Mouse (Mus musculus) small intestine, adult 2 months (tissue): ENCODE measurements around the gene Abcc8. TPM values are rescaled to one million over a fixed set of nuclear protein-coding genes. Genes with fewer than 3 reads are reported as not detected.

Experiments
- H3K27ac ChIP-seq: fragments of 200-500 bp; 2 replicates; pipeline ENCODE4 v1.5.1; 2012; ENCODE audit warnings: low read depth, low read length, control low read depth, inconsistent platforms; ENCODE audit not compliant: insufficient read depth
- H3K27me3 ChIP-seq: fragments of 200-500 bp; 2 replicates; pipeline ENCODE4 v1.6.1; 2012; ENCODE audit warnings: mild to moderate bottlenecking, moderate library complexity, low read length, inconsistent platforms; ENCODE audit not compliant: control insufficient read depth, insufficient read depth
- H3K36me3 ChIP-seq: fragments of 200-500 bp; 2 replicates; pipeline ENCODE4 v1.6.1; 2012; ENCODE audit warnings: mild to moderate bottlenecking, low read length, control low read depth, inconsistent platforms; ENCODE audit not compliant: control insufficient read depth, insufficient read depth
- H3K4me1 ChIP-seq: fragments of 200-500 bp; 2 replicates; pipeline ENCODE4 v1.6.1; 2012; ENCODE audit warnings: low read length, inconsistent platforms, mixed read lengths; ENCODE audit not compliant: control insufficient read depth, insufficient read depth, insufficient read length
- H3K4me3 ChIP-seq: fragments of 200-500 bp; 2 replicates; pipeline ENCODE4 v1.5.1; 2012; ENCODE audit warnings: low read depth, mild to moderate bottlenecking, control low read depth, inconsistent platforms, low read length, moderate library complexity
- CTCF ChIP-seq: fragments of 200-500 bp; IDR thresholded peaks from 2 replicates; pipeline ENCODE4 v1.5.1; 2012; ENCODE audit warnings: low read depth, mild to moderate bottlenecking, control low read depth, inconsistent platforms, low read length, moderate library complexity, mixed read lengths; ENCODE audit not compliant: insufficient replicate concordance, insufficient read length; ENCODE audit errors: extremely low read depth
- POLR2A ChIP-seq: fragments of 200-500 bp; IDR thresholded peaks from 2 replicates; pipeline ENCODE4 v1.6.1; 2012; ENCODE audit warnings: low read depth, mild to moderate bottlenecking, control low read depth, inconsistent platforms, low read length, moderate library complexity
- WGBS: fragments of 180-500 bp; shearing (Covaris S2); methylation state at CpG from one replicate; pipeline ENCODE4 v1.1.7; 2018; 5-methylcytosine and 5-hydroxymethylcytosine counted together
- polyA plus RNA-seq: library from polyadenylated mRNA; depleted of rRNA; stranded (reverse); fragments of >200 nt; gene quantifications from 2 replicates; pipeline ENCODE4 v1.2.3, GENCODE M21; 2012

The Abcc8 gene
- polyA plus RNA-seq, 1 experiment, result 1.3 TPM

- 91% methylated on average over 8 of the region's 8 CpGs for WGBS
- H3K36me3 ChIP-seq, result peaks cover 20% of the 10 kb centered on the region
- no peaks in the 10 kb centered on the region for H3K27me3 ChIP-seq
- H3K27ac ChIP-seq, result no peak overlapping the region
- H3K4me3 ChIP-seq, result no peak overlapping the region
- H3K4me1 ChIP-seq, result no peaks in the 10 kb centered on the region
- no peak for TF ChIP-seq CTCF
- no peak for TF ChIP-seq POLR2A
These were observed 28.3 kb upstream of the Abcc8 start for GRCm38 (mm10) chr7:46208131-46208530.

- Histone ChIP-seq H3K27ac (no peak overlapping the region), H3K4me3 (no peak overlapping the region), H3K4me1 (no peaks in the 10 kb centered on the region), H3K27me3 (no peaks in the 10 kb centered on the region), H3K36me3 (peaks cover 19% of the 10 kb centered on the region)
- 77% methylated on average over 6 of the region's 6 CpGs for WGBS
- TF ChIP-seq POLR2A (no peak), CTCF (no peak)
These were observed 24.9 kb upstream of the Abcc8 start for GRCm38 (mm10) chr7:46204775-46205174.

- 57% methylated on average over 11 of the region's 11 CpGs for WGBS
- Histone ChIP-seq H3K36me3 (peaks cover 24% of the 10 kb centered on the region), H3K27me3 (no peaks in the 10 kb centered on the region), H3K4me3 (no peak overlapping the region), H3K4me1 (no peaks in the 10 kb centered on the region), H3K27ac (no peak overlapping the region)
- no peak for TF ChIP-seq CTCF
- TF ChIP-seq POLR2A, result no peak
These were observed 24.2 kb upstream of the Abcc8 start for GRCm38 (mm10) chr7:46204046-46204471.

- Histone ChIP-seq H3K27me3 (no peaks in the 10 kb centered on the region), H3K4me3 (no peak overlapping the region), H3K4me1 (no peaks in the 10 kb centered on the region), H3K27ac (no peak overlapping the region), H3K36me3 (peaks cover 34% of the 10 kb centered on the region)
- WGBS, result 59% methylated on average over 14 of the region's 14 CpGs
- TF ChIP-seq POLR2A (no peak), CTCF (no peak)
These were observed 21.8 kb upstream of the Abcc8 start for GRCm38 (mm10) chr7:46201649-46202048.

GRCm38 (mm10) chr7:46200021-46200420 is 20.2 kb upstream of the Abcc8 start:
- Histone ChIP-seq H3K4me3 (no peak overlapping the region), H3K4me1 (no peaks in the 10 kb centered on the region), H3K36me3 (peaks cover 37% of the 10 kb centered on the region), H3K27ac (no peak overlapping the region), H3K27me3 (no peaks in the 10 kb centered on the region)
- WGBS, result 70% methylated on average over 6 of the region's 6 CpGs
- TF ChIP-seq POLR2A, result no peak
- TF ChIP-seq CTCF, result no peak

GRCm38 (mm10) chr7:46195356-46195755 is 15.5 kb upstream of the Abcc8 start:
- Histone ChIP-seq H3K4me3 (no peak overlapping the region), H3K4me1 (no peaks in the 10 kb centered on the region), H3K27me3 (no peaks in the 10 kb centered on the region), H3K27ac (no peak overlapping the region), H3K36me3 (peaks cover 27% of the 10 kb centered on the region)
- no peak for TF ChIP-seq CTCF
- TF ChIP-seq POLR2A, result no peak
- WGBS, result 89% methylated on average over 5 of the region's 5 CpGs

GRCm38 (mm10) chr7:46184232-46184631 is 4.4 kb upstream of the Abcc8 start:
- no peak for TF ChIP-seq POLR2A
- TF ChIP-seq CTCF, result no peak
- H3K4me3 ChIP-seq, result no peak overlapping the region
- H3K36me3 ChIP-seq, result no peaks in the 10 kb centered on the region
- 0 out of 2 replicates have a peak, but pooled peaks cover 4% of the 10 kb centered on the region for H3K4me1 ChIP-seq
- H3K27me3 ChIP-seq, result peaks cover 13% of the 10 kb centered on the region
- no peak overlapping the region for H3K27ac ChIP-seq
